Mouse (Mus musculus) thymus, postnatal 0 days (tissue): ENCODE measurements around the gene Limk2. TPM values are rescaled to one million over a fixed set of nuclear protein-coding genes. Genes with fewer than 3 reads are reported as not detected.

Experiments used
- DNase-seq: peaks from one replicate; pipeline ENCODE4 v3.0.0-alpha.2; 2015; ENCODE audit warnings: low spot score
- polyA plus RNA-seq: library from polyadenylated mRNA; unstranded; fragments of >200 nt; fragmentation: Nextera tagmentation; extraction: Ambion mirVana; gene quantifications from 2 replicates; pipeline ENCODE4 v1.2.1, GENCODE M21; 2015

Limk2 gene
- polyA plus RNA-seq, 1 experiment from 2014 or later, result 47.0 TPM

GRCm38 (mm10) chr11:3416399-3416798 lies 7.4 kb upstream of the Limk2 start:
- DNase-seq, result no peak

- DNase-seq, result no peak
Observed at GRCm38 (mm10) chr11:3412111-3412510, 3.1 kb upstream of the Limk2 start.

GRCm38 (mm10) chr11:3408131-3408996 lies 625 bp downstream of the Limk2 start:
- peak; percentile 19 for DNase-seq

- no peak for DNase-seq
Observed at GRCm38 (mm10) chr11:3404287-3405047, 4.5 kb downstream of the Limk2 start.

- DNase-seq, result no peak
Observed at GRCm38 (mm10) chr11:3403024-3403423, 6.0 kb downstream of the Limk2 start.

GRCm38 (mm10) chr11:3398318-3398717 lies 10.7 kb downstream of the Limk2 start:
- DNase-seq, result no peak

- DNase-seq, result no peak
Observed at GRCm38 (mm10) chr11:3396562-3396961, 12.4 kb downstream of the Limk2 start.

GRCm38 (mm10) chr11:3396091-3396490 lies 12.9 kb downstream of the Limk2 start:
- no peak for DNase-seq

- no peak for DNase-seq
Observed at GRCm38 (mm10) chr11:3394520-3394919, 14.5 kb downstream of the Limk2 start.

GRCm38 (mm10) chr11:3392526-3392925 lies 16.5 kb downstream of the Limk2 start:
- DNase-seq, result no peak

GRCm38 (mm10) chr11:3390789-3391188 lies 18.2 kb downstream of the Limk2 start:
- DNase-seq, result no peak

- no peak for DNase-seq
Observed at GRCm38 (mm10) chr11:3389996-3390395, 19.0 kb downstream of the Limk2 start.

- no peak for DNase-seq
Observed at GRCm38 (mm10) chr11:3387482-3388196, 21.4 kb downstream of the Limk2 start.

GRCm38 (mm10) chr11:3386941-3387368 lies 22.0 kb downstream of the Limk2 start:
- DNase-seq, result peak; percentile 78

GRCm38 (mm10) chr11:3382602-3383594 lies 26.1 kb downstream of the Limk2 start:
- DNase-seq, result no peak

- DNase-seq, result no peak
Observed at GRCm38 (mm10) chr11:3381148-3381814, 27.7 kb downstream of the Limk2 start.

GRCm38 (mm10) chr11:3379427-3379826 lies 29.6 kb downstream of the Limk2 start:
- DNase-seq, result no peak

GRCm38 (mm10) chr11:3374741-3375140 lies 34.2 kb downstream of the Limk2 start:
- DNase-seq, result no peak

- no peak for DNase-seq
Observed at GRCm38 (mm10) chr11:3374293-3374645, 34.7 kb downstream of the Limk2 start.
